ENCODE assay signal across 10 mouse cellular contexts in genomic region chr4:141488670-141489069, GRCm38 (mm10). TPM values are rescaled to one million over a fixed set of nuclear protein-coding genes. Genes with fewer than 3 reads are reported as not detected.
DNase-seq lines count a peak whose midpoint lies in the region; ATAC-seq and TF ChIP-seq lines count a peak whose summit lies in the region.
"Had no signal": no experiment of that assay in that cellular context is flagged by ENCODE, and none has a peak within 500 bp of the region (broad histone marks: within the 10 kb centered on the region; RNA-seq: fewer than 3 reads in every experiment).

No protein-coding gene starts in this region.

- 89% methylated on average over 4 of the region's 4 CpGs for WGBS in kidney, embryonic 15.5 days
- 96% methylated on average over 4 of the region's 4 CpGs for WGBS in thymus, adult 2 months
- WGBS in hindbrain, embryonic 11.5 days = 91% methylated on average over 4 of the region's 4 CpGs

- DNase-seq in kidney, adult 18-20 months = peak; percentile 41
- peak; percentile 54 for DNase-seq in thymus, adult 2 months
- no peak for DNase-seq in thymus, adult 18-20 months
- peak; percentile 55 for DNase-seq in induced T-regulatory cell, adult 2 months (ENCODE audit: low read depth)
- DNase-seq in cerebellum, adult 9-10 months = no peak
- no peak for DNase-seq in hindbrain, embryonic 11.5 days (ENCODE audit: low spot score)
- no peak for DNase-seq in gastrocnemius, postnatal 10 days
- DNase-seq: cerebellum, postnatal 36 days; heart, postnatal 36 days had no signal

- H3K27me3 ChIP-seq in kidney, embryonic 15.5 days = no peaks in the 10 kb centered on the region
- H3K27me3 ChIP-seq in thymus, adult 2 months (ENCODE audit: control insufficient read depth, insufficient read depth, low read length) = no peaks in the 10 kb centered on the region
- no peaks in the 10 kb centered on the region for H3K27me3 ChIP-seq in hindbrain, embryonic 11.5 days (ENCODE audit: control insufficient read depth, insufficient read depth, low read length)

- no peak overlapping the region for H3K4me3 ChIP-seq in kidney, embryonic 15.5 days (replicated peaks)
- no peak overlapping the region for H3K4me3 ChIP-seq in thymus, adult 2 months (ENCODE audit: control insufficient read depth, insufficient read depth, low read length)
- no peak overlapping the region for H3K4me3 ChIP-seq in hindbrain, embryonic 11.5 days (ENCODE audit: low read depth, low read length)

- no peak for TF ChIP-seq POLR2A in thymus, adult 2 months (IDR thresholded peaks at IDR 0.05; ENCODE audit: control insufficient read depth, extremely low read depth, insufficient read depth, low read length, poor library complexity)

- no peaks in the 10 kb centered on the region for H3K4me1 ChIP-seq in kidney, embryonic 15.5 days
- no peaks in the 10 kb centered on the region for H3K4me1 ChIP-seq in thymus, adult 2 months (replicated peaks; ENCODE audit: control insufficient read depth, insufficient read depth, low read length)
- no peaks in the 10 kb centered on the region for H3K4me1 ChIP-seq in hindbrain, embryonic 11.5 days (replicated peaks; ENCODE audit: control insufficient read depth, insufficient read depth, low read length)

- no peak for ATAC-seq in kidney, embryonic 15.5 days (replicated peaks; ENCODE audit: low FRiP score)
- ATAC-seq in hindbrain, embryonic 11.5 days (ENCODE audit: low FRiP score) = no peak

- TF ChIP-seq CTCF in thymus, adult 2 months (IDR thresholded peaks at IDR 0.05; ENCODE audit: borderline replicate concordance, control insufficient read depth, extremely low read depth, insufficient read depth, low read length, poor library complexity) = 0 out of 2 replicates have a peak, but pooled peaks have one; percentile 52

- H3K27ac ChIP-seq in kidney, embryonic 15.5 days = no peak overlapping the region
- H3K27ac ChIP-seq in thymus, adult 2 months (ENCODE audit: control insufficient read depth, insufficient read depth, low read length) = no peak overlapping the region
- no peak overlapping the region for H3K27ac ChIP-seq in hindbrain, embryonic 11.5 days (ENCODE audit: low read depth, low read length)

- no peaks in the 10 kb centered on the region for H3K9me3 ChIP-seq in kidney, embryonic 15.5 days (replicated peaks)
- H3K9me3 ChIP-seq in hindbrain, embryonic 11.5 days (ENCODE audit: control insufficient read depth, low read length) = no peaks in the 10 kb centered on the region

- H3K4me2 ChIP-seq in kidney, embryonic 15.5 days = no peak overlapping the region
- no peak overlapping the region for H3K4me2 ChIP-seq in hindbrain, embryonic 11.5 days (replicated peaks; ENCODE audit: low read depth, low read length)

- peaks cover 99% of the 10 kb centered on the region for H3K36me3 ChIP-seq in kidney, embryonic 15.5 days
- peaks cover 71% of the 10 kb centered on the region for H3K36me3 ChIP-seq in thymus, adult 2 months (ENCODE audit: control insufficient read depth, insufficient read depth, low read length)
- peaks cover 9% of the 10 kb centered on the region for H3K36me3 ChIP-seq in hindbrain, embryonic 11.5 days (ENCODE audit: control insufficient read depth, insufficient read depth, low read length)

- no peak overlapping the region for H3K9ac ChIP-seq in kidney, embryonic 15.5 days
- no peak overlapping the region for H3K9ac ChIP-seq in hindbrain, embryonic 11.5 days (ENCODE audit: low read depth, low read length)

RNA-seq across cellular contexts. Expression of gene Zbtb17, which starts 44.2 kb away (rescaled TPM):
- polyA plus RNA-seq in kidney, embryonic 15.5 days (2015; fragmentation: Nextera tagmentation; extraction: Ambion mirVana) = 39.8 and 40.4 TPM in 2 replicates
- 87.3 and 98.6 TPM in 2 replicates for polyA plus RNA-seq in thymus, adult 2 months (2012; rRNA removed)
- polyA plus RNA-seq in hindbrain, embryonic 11.5 days (2014; fragmentation: Nextera tagmentation; extraction: Ambion mirVana) = 38.9 and 40.4 TPM in 2 replicates
- total RNA-seq in gastrocnemius, postnatal 10 days (2021) = 10 to 100 TPM; 16.1 to 17.3 TPM

RNA-seq across cellular contexts. Expression of gene Spen, which starts 49.7 kb away (rescaled TPM):
- polyA plus RNA-seq in kidney, embryonic 15.5 days (2015; fragmentation: Nextera tagmentation; extraction: Ambion mirVana) = 10.3 and 11.1 TPM in 2 replicates
- polyA plus RNA-seq in thymus, adult 2 months (2012; rRNA removed) = 63.4 and 84.1 TPM in 2 replicates
- 17.6 and 22.0 TPM in 2 replicates for polyA plus RNA-seq in hindbrain, embryonic 11.5 days (2014; fragmentation: Nextera tagmentation; extraction: Ambion mirVana)
- total RNA-seq in gastrocnemius, postnatal 10 days (2021) = 10 to 100 TPM; 23.4 to 30.9 TPM

RNA-seq across cellular contexts. Expression of gene Srarp, which starts 52.8 kb away (rescaled TPM):
- polyA plus RNA-seq in kidney, embryonic 15.5 days (2015; fragmentation: Nextera tagmentation; extraction: Ambion mirVana) = not detected in 2 replicates
- 0.40 and 0.42 TPM in 2 replicates for polyA plus RNA-seq in thymus, adult 2 months (2012; rRNA removed)
- polyA plus RNA-seq in hindbrain, embryonic 11.5 days (2014; fragmentation: Nextera tagmentation; extraction: Ambion mirVana) = not detected in 2 replicates
- not detected for total RNA-seq in gastrocnemius, postnatal 10 days (2021)

Comparison
In these comparisons a context has a peak if more than half of its experiments do, and no peak if none do; other contexts are left out.
1. DNase-seq: peak in kidney, adult 18-20 months (single experiment), thymus, adult 2 months (single experiment) and induced T-regulatory cell, adult 2 months (single experiment); none in thymus, adult 18-20 months (0 of 2), cerebellum, adult 9-10 months (single experiment), hindbrain, embryonic 11.5 days (single experiment) and gastrocnemius, postnatal 10 days (single experiment).